Mouse (Mus musculus) midbrain, embryonic 13.5 days (tissue): ENCODE measurements at regions not wholly inside any gene's neighbourhood (a gene's known extent, or its start where the extent isn't known, plus 50 kb on each side); places are given as distances from the start of the nearest gene placed in this dataset.

Experiments used
- ATAC-seq: fragments of 200-750 bp; cut with Nextera tagmentation; 2 replicates; pipeline ENCODE4 v1.8.0; 2017; ENCODE audit warnings: mild to moderate bottlenecking, moderate TSS enrichment, moderate library complexity
- H3K27ac ChIP-seq: fragments of 300-500 bp; sonication (generic); 2 replicates; pipeline ENCODE4 v1.5.1; 2015; ENCODE audit warnings: inconsistent platforms, mild to moderate bottlenecking, moderate library complexity
- H3K27me3 ChIP-seq: fragments of 300-500 bp; sonication (generic); 2 replicates; pipeline ENCODE4 v1.6.1; 2015; ENCODE audit warnings: mild to moderate bottlenecking, inconsistent platforms
- H3K36me3 ChIP-seq: fragments of 300-500 bp; sonication (generic); 2 replicates; pipeline ENCODE4 v1.6.1; 2015; ENCODE audit warnings: mild to moderate bottlenecking, inconsistent platforms
- H3K4me1 ChIP-seq: fragments of 300-500 bp; sonication (generic); replicated peaks from 2 replicates; pipeline ENCODE4 v1.6.1; 2015; ENCODE audit warnings: inconsistent platforms
- H3K4me2 ChIP-seq: fragments of 300-500 bp; sonication (generic); replicated peaks from 2 replicates; pipeline ENCODE4 v1.6.1; 2015; ENCODE audit warnings: moderate library complexity, mild to moderate bottlenecking, inconsistent platforms
- H3K4me3 ChIP-seq: fragments of 300-500 bp; sonication (generic); replicated peaks from 2 replicates; pipeline ENCODE4 v1.5.1; 2015; ENCODE audit warnings: mild to moderate bottlenecking, inconsistent platforms
- H3K9ac ChIP-seq: fragments of 300-500 bp; sonication (generic); replicated peaks from 2 replicates; pipeline ENCODE4 v1.6.1; 2015; ENCODE audit warnings: mild to moderate bottlenecking, inconsistent platforms
- H3K9me3 ChIP-seq: fragments of 300-500 bp; sonication (generic); 2 replicates; pipeline ENCODE4 v1.6.1; 2016; ENCODE audit warnings: mild to moderate bottlenecking, inconsistent platforms
- WGBS: fragments of 180-500 bp; shearing (Covaris S2); methylation state at CpG from one replicate; pipeline ENCODE4 v1.1.7; 2015; 5-methylcytosine and 5-hydroxymethylcytosine counted together

GRCm38 (mm10) chr12:15965921-15966320 lies 149.2 kb upstream of the Trib2 start:
- 81% methylated on average over 4 of the region's 4 CpGs for WGBS
- H3K4me3 ChIP-seq = no peak overlapping the region

GRCm38 (mm10) chr12:15964073-15964472 lies 147.4 kb upstream of the Trib2 start:
- Histone ChIP-seq H3K9me3 (no peaks in the 10 kb centered on the region), H3K4me2 (no peak overlapping the region), H3K27ac (no peak overlapping the region), H3K4me3 (no peak overlapping the region), H3K36me3 (no peaks in the 10 kb centered on the region), H3K4me1 (no peaks in the 10 kb centered on the region), H3K27me3 (no peaks in the 10 kb centered on the region), H3K9ac (no peak overlapping the region)
- no peak for ATAC-seq
- 96% methylated on average over 4 of the region's 4 CpGs for WGBS

More at GRCm38 (mm10) chr12:15965921-15966320, 149.2 kb upstream of the Trib2 start:
- Histone ChIP-seq H3K27me3 (no peaks in the 10 kb centered on the region), H3K4me2 (no peak overlapping the region), H3K36me3 (no peaks in the 10 kb centered on the region), H3K4me1 (no peaks in the 10 kb centered on the region), H3K27ac (no peak overlapping the region), H3K9me3 (no peaks in the 10 kb centered on the region), H3K9ac (no peak overlapping the region)
- no peak for ATAC-seq

- H3K4me2 ChIP-seq = no peak overlapping the region
- H3K9ac ChIP-seq = no peak overlapping the region
- WGBS = 74% methylated on average over 2 of the region's 2 CpGs
- no peaks in the 10 kb centered on the region for H3K27me3 ChIP-seq
- no peak overlapping the region for H3K4me3 ChIP-seq
- ATAC-seq = no peak
- H3K9me3 ChIP-seq = no peaks in the 10 kb centered on the region
- H3K4me1 ChIP-seq = no peaks in the 10 kb centered on the region
- H3K36me3 ChIP-seq = no peaks in the 10 kb centered on the region
- H3K27ac ChIP-seq = no peak overlapping the region
Measured at GRCm38 (mm10) chr12:15961834-15962233, 145.1 kb upstream of the Trib2 start.

- H3K4me3 ChIP-seq = no peak overlapping the region
- H3K4me2 ChIP-seq = no peak overlapping the region
- ATAC-seq = peak; percentile 80
- H3K36me3 ChIP-seq = no peaks in the 10 kb centered on the region
- no peak overlapping the region for H3K27ac ChIP-seq
- no peak overlapping the region for H3K9ac ChIP-seq
- H3K9me3 ChIP-seq = no peaks in the 10 kb centered on the region
- no peaks in the 10 kb centered on the region for H3K27me3 ChIP-seq
- 28% methylated on average over 8 of the region's 8 CpGs for WGBS
- peaks cover 7% of the 10 kb centered on the region for H3K4me1 ChIP-seq
Measured at GRCm38 (mm10) chr12:15937443-15938237, 120.9 kb upstream of the Trib2 start.

- H3K27me3 ChIP-seq = no peaks in the 10 kb centered on the region
- H3K4me2 ChIP-seq = no peak overlapping the region
- H3K27ac ChIP-seq = no peak overlapping the region
- H3K4me3 ChIP-seq = no peak overlapping the region
- H3K9ac ChIP-seq = no peak overlapping the region
- ATAC-seq = no peak
- no peaks in the 10 kb centered on the region for H3K4me1 ChIP-seq
- WGBS = 86% methylated on average over 4 of the region's 4 CpGs
- no peaks in the 10 kb centered on the region for H3K36me3 ChIP-seq
- H3K9me3 ChIP-seq = no peaks in the 10 kb centered on the region
Measured at GRCm38 (mm10) chr12:15932067-15932466, 115.3 kb upstream of the Trib2 start.

- Histone ChIP-seq H3K4me2 (no peak overlapping the region), H3K27ac (no peak overlapping the region), H3K9me3 (no peaks in the 10 kb centered on the region), H3K9ac (no peak overlapping the region), H3K36me3 (no peaks in the 10 kb centered on the region), H3K4me3 (no peak overlapping the region), H3K27me3 (no peaks in the 10 kb centered on the region), H3K4me1 (no peaks in the 10 kb centered on the region)
- WGBS = 90% methylated on average over 4 of the region's 4 CpGs
- ATAC-seq = no peak
Measured at GRCm38 (mm10) chr12:15931535-15931934, 114.8 kb upstream of the Trib2 start.

- Histone ChIP-seq H3K4me1 (no peaks in the 10 kb centered on the region), H3K36me3 (no peaks in the 10 kb centered on the region), H3K9ac (no peak overlapping the region), H3K27ac (no peak overlapping the region), H3K4me3 (no peak overlapping the region), H3K9me3 (no peaks in the 10 kb centered on the region), H3K27me3 (no peaks in the 10 kb centered on the region), H3K4me2 (no peak overlapping the region)
- ATAC-seq = no peak
- 96% methylated on average over 3 of the region's 3 CpGs for WGBS
Measured at GRCm38 (mm10) chr12:15930155-15930554, 113.4 kb upstream of the Trib2 start.

GRCm38 (mm10) chr12:15929541-15929940 lies 112.8 kb upstream of the Trib2 start:
- Histone ChIP-seq H3K36me3 (no peaks in the 10 kb centered on the region), H3K9ac (no peak overlapping the region), H3K27me3 (no peaks in the 10 kb centered on the region), H3K9me3 (no peaks in the 10 kb centered on the region), H3K27ac (no peak overlapping the region), H3K4me1 (no peaks in the 10 kb centered on the region), H3K4me2 (no peak overlapping the region), H3K4me3 (no peak overlapping the region)
- WGBS = 79% methylated on average over 1 of the region's 1 CpGs
- ATAC-seq = no peak

GRCm38 (mm10) chr12:15918291-15918690 lies 101.6 kb upstream of the Trib2 start:
- Histone ChIP-seq H3K4me2 (no peak overlapping the region), H3K27me3 (no peaks in the 10 kb centered on the region), H3K4me1 (no peaks in the 10 kb centered on the region), H3K36me3 (no peaks in the 10 kb centered on the region), H3K4me3 (no peak overlapping the region), H3K27ac (no peak overlapping the region), H3K9me3 (no peaks in the 10 kb centered on the region), H3K9ac (no peak overlapping the region)
- 89% methylated on average over 1 of the region's 1 CpGs for WGBS
- no peak for ATAC-seq

GRCm38 (mm10) chr12:15912959-15913358 lies 96.2 kb upstream of the Trib2 start:
- H3K4me2 ChIP-seq = no peak overlapping the region
- no peak overlapping the region for H3K4me3 ChIP-seq
- ATAC-seq = no peak
- no peaks in the 10 kb centered on the region for H3K9me3 ChIP-seq
- no peaks in the 10 kb centered on the region for H3K36me3 ChIP-seq
- no peaks in the 10 kb centered on the region for H3K4me1 ChIP-seq
- 79% methylated on average over 1 of the region's 1 CpGs for WGBS
- no peak overlapping the region for H3K9ac ChIP-seq
- H3K27ac ChIP-seq = no peak overlapping the region
- no peaks in the 10 kb centered on the region for H3K27me3 ChIP-seq

- H3K4me1 ChIP-seq = no peaks in the 10 kb centered on the region
- no peak overlapping the region for H3K4me2 ChIP-seq
- H3K4me3 ChIP-seq = no peak overlapping the region
- no peak overlapping the region for H3K27ac ChIP-seq
- no peaks in the 10 kb centered on the region for H3K9me3 ChIP-seq
- H3K36me3 ChIP-seq = no peaks in the 10 kb centered on the region
- H3K27me3 ChIP-seq = no peaks in the 10 kb centered on the region
- ATAC-seq = no peak
- 92% methylated on average over 3 of the region's 3 CpGs for WGBS
- no peak overlapping the region for H3K9ac ChIP-seq
Measured at GRCm38 (mm10) chr12:15912491-15912890, 95.8 kb upstream of the Trib2 start.

- Histone ChIP-seq H3K27ac (no peak overlapping the region), H3K36me3 (no peaks in the 10 kb centered on the region), H3K4me3 (no peak overlapping the region), H3K9me3 (no peaks in the 10 kb centered on the region), H3K4me1 (no peaks in the 10 kb centered on the region), H3K4me2 (no peak overlapping the region), H3K27me3 (no peaks in the 10 kb centered on the region), H3K9ac (no peak overlapping the region)
- ATAC-seq = no peak
- WGBS = 96% methylated on average over 1 of the region's 1 CpGs
Measured at GRCm38 (mm10) chr12:15911254-15911991, 94.7 kb upstream of the Trib2 start.
